Mouse (Mus musculus) large intestine, adult 2 months (tissue): Measurements from ENCODE around the gene Mybpc1. TPM values are rescaled to one million over a fixed set of nuclear protein-coding genes. Genes with fewer than 3 reads are reported as not detected.
"Not testable (repeated sequence)": the region's sequence is repeated elsewhere in the genome, so short reads cannot be mapped to it uniquely, and the experiment has no call there.

Experiments
- DNase-seq: peaks from one replicate; pipeline ENCODE4 v3.0.0-alpha.2; 2012; ENCODE audit warnings: low read depth, low spot score
- WGBS: fragments of 180-500 bp; shearing (Covaris S2); methylation state at CpG from one replicate; pipeline ENCODE4 v1.1.7; 2018; 5-methylcytosine and 5-hydroxymethylcytosine counted together
- polyA plus RNA-seq: library from polyadenylated mRNA; depleted of rRNA; stranded (reverse); fragments of >200 nt; gene quantifications from 2 replicates; pipeline ENCODE4 v1.2.3, GENCODE M21; 2012

Mybpc1 gene
- polyA plus RNA-seq, 1 experiment: 0.04 TPM

- DNase-seq: no peak
- 72% methylated on average over 5 of the region's 5 CpGs for WGBS
Observed at GRCm38 (mm10) chr10:88572123-88572522, 32.8 kb downstream of the Mybpc1 start.

- no peak for DNase-seq
- 89% methylated on average over 6 of the region's 6 CpGs for WGBS
Observed at GRCm38 (mm10) chr10:88557046-88557445, 47.9 kb downstream of the Mybpc1 start.

- 96% methylated on average over 2 of the region's 2 CpGs for WGBS
Observed at GRCm38 (mm10) chr10:88552738-88553137, 52.2 kb downstream of the Mybpc1 start.

GRCm38 (mm10) chr10:88550225-88550624, 54.7 kb downstream of the Mybpc1 start:
- 78% methylated on average over 3 of the region's 3 CpGs for WGBS
- no peak for DNase-seq

More at GRCm38 (mm10) chr10:88552738-88553137, 52.2 kb downstream of the Mybpc1 start:
- no peak for DNase-seq

GRCm38 (mm10) chr10:88547635-88548034, 57.3 kb downstream of the Mybpc1 start:
- DNase-seq: no peak
- WGBS: 43% methylated on average over 2 of the region's 2 CpGs

- 65% methylated on average over 5 of the region's 5 CpGs for WGBS
Observed at GRCm38 (mm10) chr10:88530631-88531030, 74.3 kb downstream of the Mybpc1 start.

GRCm38 (mm10) chr10:88524016-88524415, 80.9 kb downstream of the Mybpc1 start:
- WGBS: 64% methylated on average over 2 of the region's 2 CpGs
- DNase-seq: no peak

More at GRCm38 (mm10) chr10:88530631-88531030, 74.3 kb downstream of the Mybpc1 start:
- no peak for DNase-seq

GRCm38 (mm10) chr10:88523212-88523611, 81.7 kb downstream of the Mybpc1 start:
- 77% methylated on average over 1 of the region's 1 CpGs for WGBS
- no peak for DNase-seq

- 83% methylated on average over 8 of the region's 8 CpGs for WGBS
- no peak for DNase-seq
Observed at GRCm38 (mm10) chr10:88522795-88523194, 82.2 kb downstream of the Mybpc1 start.

- not testable (repeated sequence) for DNase-seq
- 84% methylated on average over 7 of the region's 7 CpGs for WGBS
Observed at GRCm38 (mm10) chr10:88515049-88515448, 89.9 kb downstream of the Mybpc1 start.

GRCm38 (mm10) chr10:88514495-88514894, 90.5 kb downstream of the Mybpc1 start:
- no peak for DNase-seq
- WGBS: 35% methylated on average over 2 of the region's 2 CpGs

GRCm38 (mm10) chr10:88513574-88514135, 91.3 kb downstream of the Mybpc1 start:
- 85% methylated on average over 8 of the region's 8 CpGs for WGBS
- DNase-seq: no peak

- no peak for DNase-seq
- WGBS: 36% methylated on average over 9 of the region's 9 CpGs
Observed at GRCm38 (mm10) chr10:88511355-88511754, 93.6 kb downstream of the Mybpc1 start.

- WGBS: 25% methylated on average over 12 of the region's 12 CpGs
- no peak for DNase-seq
Observed at GRCm38 (mm10) chr10:88510503-88511271, 94.3 kb downstream of the Mybpc1 start.

- WGBS: 22% methylated on average over 7 of the region's 7 CpGs
- no peak for DNase-seq
Observed at GRCm38 (mm10) chr10:88507691-88508143, 97.2 kb downstream of the Mybpc1 start.

GRCm38 (mm10) chr10:88505256-88505655, 99.7 kb downstream of the Mybpc1 start:
- no peak for DNase-seq
- 35% methylated on average over 5 of the region's 5 CpGs for WGBS

- WGBS: 42% methylated on average over 3 of the region's 3 CpGs
- DNase-seq: no peak
Observed at GRCm38 (mm10) chr10:88504481-88504880, 100.5 kb downstream of the Mybpc1 start.

- 2% methylated on average over 70 of the region's 80 CpGs for WGBS
Observed at GRCm38 (mm10) chr10:88503421-88504314, 101.3 kb downstream of the Mybpc1 start, which contains the start of gene Chpt1. Gene Chpt1, minus strand, starts transcription at chr10:88504073.

GRCm38 (mm10) chr10:88502919-88503318, 102.0 kb downstream of the Mybpc1 start:
- 18% methylated on average over 4 of the region's 4 CpGs for WGBS
- no peak for DNase-seq

More at GRCm38 (mm10) chr10:88503421-88504314, 101.3 kb downstream of the Mybpc1 start, which contains the start of gene Chpt1:
- DNase-seq: no peak
